Mouse (Mus musculus) gastrocnemius, postnatal 10 days (tissue): ENCODE measurements around the gene Maml3. TPM values are rescaled to one million over a fixed set of nuclear protein-coding genes. Genes with fewer than 3 reads are reported as not detected.

Experiments
- DNase-seq: peaks from one replicate; pipeline ENCODE4 v3.0.0; 2021; ENCODE audit warnings: mixed read lengths
- total RNA-seq, 2 experiments: library from RNA; stranded (reverse); gene quantifications; 2 replicates each; pipeline ENCODE4 v1.2.3; 2021

Gene Maml3
- total RNA-seq, 2 experiments from 2014 or later: 5.2 to 6.6 TPM

- DNase-seq: no peak
These were observed 402.9 kb downstream of the Maml3 start for GRCm38 (mm10) chr3:51701950-51702349.

GRCm38 (mm10) chr3:51701281-51701751, 403.6 kb downstream of the Maml3 start:
- peak; percentile 70 for DNase-seq

GRCm38 (mm10) chr3:51700731-51701280, 404.1 kb downstream of the Maml3 start:
- DNase-seq: no peak

- DNase-seq: no peak
These were observed 404.8 kb downstream of the Maml3 start for GRCm38 (mm10) chr3:51700123-51700522.

- no peak for DNase-seq
These were observed 406.9 kb downstream of the Maml3 start for GRCm38 (mm10) chr3:51697931-51698330.

- no peak for DNase-seq
These were observed 409.2 kb downstream of the Maml3 start for GRCm38 (mm10) chr3:51695713-51696112.

- no peak for DNase-seq
These were observed 410.3 kb downstream of the Maml3 start for GRCm38 (mm10) chr3:51694576-51694975.

- DNase-seq: no peak
These were observed 411.7 kb downstream of the Maml3 start for GRCm38 (mm10) chr3:51693196-51693595.

- no peak for DNase-seq
These were observed 416.2 kb downstream of the Maml3 start for GRCm38 (mm10) chr3:51688725-51689124.

- no peak for DNase-seq
These were observed 418.1 kb downstream of the Maml3 start for GRCm38 (mm10) chr3:51686791-51687190.

- no peak for DNase-seq
These were observed 418.6 kb downstream of the Maml3 start for GRCm38 (mm10) chr3:51686316-51686715.

GRCm38 (mm10) chr3:51685539-51685938, 419.3 kb downstream of the Maml3 start:
- DNase-seq: no peak

GRCm38 (mm10) chr3:51674963-51675362, 429.9 kb downstream of the Maml3 start:
- DNase-seq: no peak

GRCm38 (mm10) chr3:51673408-51674086, 431.3 kb downstream of the Maml3 start:
- peak; percentile 66 for DNase-seq

GRCm38 (mm10) chr3:51672631-51673030, 432.2 kb downstream of the Maml3 start:
- DNase-seq: no peak

GRCm38 (mm10) chr3:51671071-51671469, 433.8 kb downstream of the Maml3 start:
- no peak for DNase-seq

- DNase-seq: no peak
These were observed 434.3 kb downstream of the Maml3 start for GRCm38 (mm10) chr3:51670414-51671070.

- DNase-seq: no peak
These were observed 436.3 kb downstream of the Maml3 start for GRCm38 (mm10) chr3:51668607-51669006.

GRCm38 (mm10) chr3:51662557-51662956, 442.3 kb downstream of the Maml3 start:
- DNase-seq: no peak

- no peak for DNase-seq
These were observed 442.9 kb downstream of the Maml3 start for GRCm38 (mm10) chr3:51661880-51662550.

GRCm38 (mm10) chr3:51661376-51661775, 443.5 kb downstream of the Maml3 start:
- DNase-seq: no peak

GRCm38 (mm10) chr3:51660821-51661276, 444.0 kb downstream of the Maml3 start:
- DNase-seq: no peak

GRCm38 (mm10) chr3:51660060-51660459, 444.8 kb downstream of the Maml3 start, which contains the start of gene Mgst2:
Mgst2 (plus strand) TSS chr3:51660360.
- DNase-seq: no peak
